Mouse (Mus musculus) lung, embryonic 15.5 days (tissue): ENCODE data around the gene Pou6f2. TPM values are rescaled to one million over a fixed set of nuclear protein-coding genes. Genes with fewer than 3 reads are reported as not detected.

Experiments
- ATAC-seq: fragments of 200-750 bp; cut with Nextera tagmentation; 2 replicates; pipeline ENCODE4 v1.8.0; 2017; ENCODE audit warnings: moderate number of reproducible peaks, borderline replicate concordance; ENCODE audit not compliant: low FRiP score, low TSS enrichment; ENCODE audit errors: extremely low read depth
- H3K27ac ChIP-seq: fragments of 300-500 bp; sonication (generic); 2 replicates; pipeline ENCODE4 v1.5.1; 2015; ENCODE audit warnings: moderate library complexity, mild to moderate bottlenecking, inconsistent platforms
- H3K27me3 ChIP-seq: fragments of 300-500 bp; sonication (generic); 2 replicates; pipeline ENCODE4 v1.6.1; 2015; ENCODE audit warnings: inconsistent platforms
- H3K36me3 ChIP-seq: fragments of 300-500 bp; sonication (generic); 2 replicates; pipeline ENCODE4 v1.6.1; 2015; ENCODE audit warnings: inconsistent platforms
- H3K4me1 ChIP-seq: fragments of 300-500 bp; sonication (generic); 2 replicates; pipeline ENCODE4 v1.6.1; 2015; ENCODE audit warnings: inconsistent platforms
- H3K4me2 ChIP-seq: fragments of 300-500 bp; sonication (generic); 2 replicates; pipeline ENCODE4 v1.6.1; 2015; ENCODE audit warnings: inconsistent platforms, mild to moderate bottlenecking, moderate library complexity
- H3K4me3 ChIP-seq: fragments of 300-500 bp; sonication (generic); 2 replicates; pipeline ENCODE4 v1.5.1; 2015; ENCODE audit warnings: mild to moderate bottlenecking, inconsistent platforms
- H3K9ac ChIP-seq: fragments of 300-500 bp; sonication (generic); 2 replicates; pipeline ENCODE4 v1.6.1; 2015; ENCODE audit warnings: inconsistent platforms
- H3K9me3 ChIP-seq: fragments of 300-500 bp; sonication (generic); 2 replicates; pipeline ENCODE4 v1.6.1; 2016; ENCODE audit warnings: inconsistent platforms
- WGBS: fragments of 180-500 bp; shearing (Covaris S2); methylation state at CpG from one replicate; pipeline ENCODE4 v1.1.7; 2015; 5-methylcytosine and 5-hydroxymethylcytosine counted together
- polyA plus RNA-seq: library from polyadenylated mRNA; unstranded; fragments of >200 nt; fragmentation: Nextera tagmentation; extraction: Ambion mirVana; gene quantifications from 2 replicates; pipeline ENCODE4 v1.2.1, GENCODE M21; 2015

The Pou6f2 gene
- polyA plus RNA-seq, 1 experiment from 2014 or later: 0.16 TPM

- no peak for ATAC-seq
- Histone ChIP-seq H3K27ac (no peak overlapping the region), H3K27me3 (no peaks in the 10 kb centered on the region), H3K4me3 (no peak overlapping the region), H3K9ac (no peak overlapping the region), H3K4me1 (no peaks in the 10 kb centered on the region), H3K9me3 (no peaks in the 10 kb centered on the region), H3K36me3 (no peaks in the 10 kb centered on the region), H3K4me2 (no peak overlapping the region)
- 33% methylated on average over 8 of the region's 8 CpGs for WGBS
These were observed 192.8 kb downstream of the Pou6f2 start for GRCm38 (mm10) chr13:18204476-18205250.

DNA sequence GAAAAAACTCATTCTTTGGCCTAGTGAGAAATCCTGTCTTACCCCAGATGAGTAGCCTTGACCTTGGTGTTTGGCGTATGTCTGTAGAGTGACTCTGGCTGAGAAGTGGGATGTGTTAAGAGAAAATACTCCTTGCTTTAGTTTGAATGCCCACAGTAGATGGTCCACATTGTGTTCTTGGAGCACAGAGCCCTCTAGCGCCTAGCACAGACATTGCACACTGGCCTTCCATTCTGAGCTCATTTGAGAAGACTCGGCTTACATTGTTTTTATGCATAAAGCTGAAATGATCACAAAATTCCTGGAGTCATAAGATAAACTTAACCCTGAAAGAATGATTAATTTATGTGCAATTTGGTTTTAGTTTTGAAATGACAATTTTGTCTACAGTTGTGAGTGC, 223.5 kb downstream of the Pou6f2 start:
- H3K4me1 ChIP-seq: no peaks in the 10 kb centered on the region
- H3K27me3 ChIP-seq: no peaks in the 10 kb centered on the region
- no peak for ATAC-seq
- no peak overlapping the region for H3K4me3 ChIP-seq
- WGBS: 42% methylated on average over 3 of the region's 3 CpGs
- no peaks in the 10 kb centered on the region for H3K36me3 ChIP-seq
- no peak overlapping the region for H3K9ac ChIP-seq
- no peaks in the 10 kb centered on the region for H3K9me3 ChIP-seq
- no peak overlapping the region for H3K4me2 ChIP-seq
- no peak overlapping the region for H3K27ac ChIP-seq

GRCm38 (mm10) chr13:18173021-18173420, 224.5 kb downstream of the Pou6f2 start:
- H3K4me2 ChIP-seq: no peak overlapping the region

GRCm38 (mm10) chr13:18172334-18172733, 225.2 kb downstream of the Pou6f2 start:
- WGBS: 36% methylated on average over 9 of the region's 9 CpGs
- no peak for ATAC-seq

More at GRCm38 (mm10) chr13:18173021-18173420, 224.5 kb downstream of the Pou6f2 start:
- Histone ChIP-seq H3K4me3 (no peak overlapping the region), H3K4me1 (no peaks in the 10 kb centered on the region), H3K36me3 (no peaks in the 10 kb centered on the region), H3K27ac (no peak overlapping the region), H3K9ac (no peak overlapping the region), H3K27me3 (no peaks in the 10 kb centered on the region), H3K9me3 (no peaks in the 10 kb centered on the region)
- no peak for ATAC-seq
- 36% methylated on average over 3 of the region's 3 CpGs for WGBS

GRCm38 (mm10) chr13:18164182-18164581, 233.3 kb downstream of the Pou6f2 start:
- H3K9ac ChIP-seq: no peak overlapping the region
- H3K4me1 ChIP-seq: no peaks in the 10 kb centered on the region
- H3K27me3 ChIP-seq: no peaks in the 10 kb centered on the region
- no peaks in the 10 kb centered on the region for H3K36me3 ChIP-seq
- WGBS: 82% methylated on average over 1 of the region's 1 CpGs
- no peak overlapping the region for H3K4me3 ChIP-seq
- no peak for ATAC-seq
- no peaks in the 10 kb centered on the region for H3K9me3 ChIP-seq
- H3K27ac ChIP-seq: no peak overlapping the region
- no peak overlapping the region for H3K4me2 ChIP-seq

More at GRCm38 (mm10) chr13:18172334-18172733, 225.2 kb downstream of the Pou6f2 start:
- H3K9me3 ChIP-seq: no peaks in the 10 kb centered on the region
- no peaks in the 10 kb centered on the region for H3K4me1 ChIP-seq
- H3K4me2 ChIP-seq: no peak overlapping the region
- H3K36me3 ChIP-seq: no peaks in the 10 kb centered on the region
- H3K9ac ChIP-seq: no peak overlapping the region
- no peak overlapping the region for H3K27ac ChIP-seq
- no peaks in the 10 kb centered on the region for H3K27me3 ChIP-seq
- H3K4me3 ChIP-seq: no peak overlapping the region

- Histone ChIP-seq H3K9me3 (no peaks in the 10 kb centered on the region), H3K4me2 (no peak overlapping the region), H3K9ac (no peak overlapping the region), H3K36me3 (no peaks in the 10 kb centered on the region), H3K27me3 (no peaks in the 10 kb centered on the region), H3K4me1 (no peaks in the 10 kb centered on the region), H3K4me3 (no peak overlapping the region), H3K27ac (no peak overlapping the region)
- 60% methylated on average over 5 of the region's 5 CpGs for WGBS
- no peak for ATAC-seq
These were observed 236.9 kb downstream of the Pou6f2 start for GRCm38 (mm10) chr13:18160566-18160965.

GRCm38 (mm10) chr13:18153949-18154582, 243.4 kb downstream of the Pou6f2 start:
- no peak overlapping the region for H3K4me3 ChIP-seq

GRCm38 (mm10) chr13:18133646-18134045, 263.8 kb downstream of the Pou6f2 start:
- Histone ChIP-seq H3K4me1 (no peaks in the 10 kb centered on the region), H3K4me3 (no peak overlapping the region), H3K9ac (no peak overlapping the region), H3K4me2 (no peak overlapping the region), H3K27me3 (no peaks in the 10 kb centered on the region), H3K36me3 (no peaks in the 10 kb centered on the region), H3K27ac (no peak overlapping the region), H3K9me3 (no peaks in the 10 kb centered on the region)
- no peak for ATAC-seq
- 67% methylated on average over 2 of the region's 2 CpGs for WGBS

More at GRCm38 (mm10) chr13:18153949-18154582, 243.4 kb downstream of the Pou6f2 start:
- H3K9ac ChIP-seq: no peak overlapping the region
- H3K36me3 ChIP-seq: no peaks in the 10 kb centered on the region
- no peaks in the 10 kb centered on the region for H3K27me3 ChIP-seq
- no peak overlapping the region for H3K27ac ChIP-seq
- H3K4me1 ChIP-seq: no peaks in the 10 kb centered on the region
- H3K4me2 ChIP-seq: no peak overlapping the region
- ATAC-seq: no peak
- no peaks in the 10 kb centered on the region for H3K9me3 ChIP-seq
- 72% methylated on average over 6 of the region's 6 CpGs for WGBS

DNA sequence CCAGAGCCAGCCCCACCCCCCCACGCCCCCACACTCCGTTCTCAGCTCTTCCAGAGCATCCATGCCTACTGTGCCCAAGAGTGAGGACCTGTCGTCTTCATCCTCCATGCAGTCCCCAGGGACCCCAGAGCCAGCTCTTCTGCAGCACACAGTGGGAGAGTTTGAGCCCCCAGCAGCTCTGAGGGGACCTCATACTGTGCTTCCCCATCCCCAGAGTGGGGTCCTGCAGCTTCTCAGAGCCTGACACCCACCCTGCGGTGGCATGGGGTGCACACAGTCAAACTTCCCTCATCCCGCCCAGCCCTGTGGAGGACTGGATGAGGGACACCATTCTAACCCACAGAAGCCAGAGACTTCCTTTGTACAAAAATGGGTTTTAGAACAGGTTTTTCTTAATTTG, 264.3 kb downstream of the Pou6f2 start:
- no peaks in the 10 kb centered on the region for H3K9me3 ChIP-seq
- H3K9ac ChIP-seq: no peak overlapping the region
- WGBS: 74% methylated on average over 5 of the region's 5 CpGs
- H3K27ac ChIP-seq: no peak overlapping the region
- no peak overlapping the region for H3K4me2 ChIP-seq
- H3K4me3 ChIP-seq: no peak overlapping the region
- no peaks in the 10 kb centered on the region for H3K27me3 ChIP-seq
- no peaks in the 10 kb centered on the region for H3K4me1 ChIP-seq
- H3K36me3 ChIP-seq: no peaks in the 10 kb centered on the region
- ATAC-seq: no peak

- H3K4me2 ChIP-seq: no peak overlapping the region
- H3K27ac ChIP-seq: no peak overlapping the region
- H3K9me3 ChIP-seq: no peaks in the 10 kb centered on the region
- no peaks in the 10 kb centered on the region for H3K27me3 ChIP-seq
- no peak for ATAC-seq
- H3K4me1 ChIP-seq: no peaks in the 10 kb centered on the region
- H3K4me3 ChIP-seq: no peak overlapping the region
- H3K36me3 ChIP-seq: no peaks in the 10 kb centered on the region
- no peak overlapping the region for H3K9ac ChIP-seq
These were observed 266.2 kb downstream of the Pou6f2 start for GRCm38 (mm10) chr13:18131324-18131723.

- Histone ChIP-seq H3K9me3 (no peaks in the 10 kb centered on the region), H3K27me3 (no peaks in the 10 kb centered on the region), H3K27ac (no peak overlapping the region), H3K4me1 (no peaks in the 10 kb centered on the region), H3K36me3 (no peaks in the 10 kb centered on the region), H3K4me3 (no peak overlapping the region), H3K4me2 (no peak overlapping the region), H3K9ac (no peak overlapping the region)
- no peak for ATAC-seq
- 44% methylated on average over 5 of the region's 5 CpGs for WGBS
These were observed 267.8 kb downstream of the Pou6f2 start for GRCm38 (mm10) chr13:18129697-18130096.

- no peak overlapping the region for H3K4me3 ChIP-seq
- no peaks in the 10 kb centered on the region for H3K27me3 ChIP-seq
- H3K27ac ChIP-seq: no peak overlapping the region
- H3K9me3 ChIP-seq: no peaks in the 10 kb centered on the region
- H3K9ac ChIP-seq: no peak overlapping the region
- H3K4me1 ChIP-seq: no peaks in the 10 kb centered on the region
- WGBS: 68% methylated on average over 11 of the region's 11 CpGs
- ATAC-seq: no peak
- H3K4me2 ChIP-seq: no peak overlapping the region
- H3K36me3 ChIP-seq: no peaks in the 10 kb centered on the region
These were observed 268.7 kb downstream of the Pou6f2 start for GRCm38 (mm10) chr13:18128826-18129225.
